Mouse (Mus musculus) testis, postnatal 10 days (tissue): Measurements from ENCODE around the gene Pros1.

Experiments
- DNase-seq: peaks from one replicate; pipeline ENCODE4 v3.0.0; 2021; ENCODE audit warnings: low spot score

The Pros1 gene

DNA sequence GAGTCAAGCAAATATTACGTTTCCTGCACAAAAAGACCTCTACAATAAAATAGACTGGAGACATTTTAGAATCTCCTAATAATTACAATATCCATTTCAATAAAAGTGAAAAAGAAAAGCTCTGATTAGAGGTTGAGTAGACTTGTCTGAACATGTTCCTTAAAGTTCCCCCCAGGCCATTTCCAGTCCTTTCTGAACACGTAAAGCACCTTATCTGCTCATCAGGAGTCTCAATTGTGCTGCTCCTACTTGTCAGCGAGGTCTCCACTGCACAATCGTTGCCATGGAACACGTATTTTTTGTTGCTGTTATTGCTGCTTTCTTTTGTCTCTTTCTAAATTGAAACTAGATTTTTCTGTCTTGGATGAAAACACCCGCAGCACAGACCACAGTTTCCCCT is 7.3 kb downstream of the Pros1 start:
- DNase-seq = no peak

DNA sequence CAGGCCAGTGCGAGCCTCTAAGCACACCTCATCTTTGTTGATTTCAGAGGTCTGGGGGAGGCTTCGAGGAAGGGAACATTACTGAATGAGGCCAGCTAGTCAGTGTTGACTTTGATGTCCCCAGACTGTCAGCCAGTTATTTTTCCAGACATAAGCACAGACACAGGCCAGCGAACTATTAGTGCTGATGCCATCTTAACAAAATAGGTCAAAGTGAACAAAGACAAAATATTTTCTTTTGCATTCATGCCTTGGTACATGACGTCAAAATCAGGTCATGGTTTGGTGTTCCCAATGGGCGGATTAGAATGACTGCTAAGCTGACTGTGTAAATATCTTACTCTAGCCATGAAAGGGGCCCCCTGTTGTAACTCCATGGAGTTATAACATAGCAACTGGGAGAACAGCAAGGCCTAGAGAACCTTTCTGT is 18.6 kb downstream of the Pros1 start:
- DNase-seq = no peak

DNA sequence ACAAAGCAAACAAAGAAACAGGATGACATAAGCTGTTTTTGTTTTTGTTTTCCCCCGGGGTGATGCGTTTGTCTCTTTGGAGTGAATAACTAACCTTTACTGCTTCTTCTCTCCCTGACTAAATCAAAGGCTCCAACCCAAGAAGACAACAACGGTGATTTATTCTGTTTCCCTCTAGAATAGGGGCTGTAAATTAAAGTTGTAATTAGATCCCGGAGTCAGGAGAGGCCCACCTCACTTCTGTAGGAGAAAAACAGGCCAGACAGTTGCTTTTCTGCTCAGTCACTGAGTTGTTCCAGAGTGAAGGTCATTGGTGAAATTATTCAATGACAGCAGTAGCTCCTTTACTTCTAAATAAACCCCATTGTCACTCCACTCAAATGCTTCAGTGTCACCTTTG is 19.1 kb downstream of the Pros1 start:
- DNase-seq = no peak

DNA sequence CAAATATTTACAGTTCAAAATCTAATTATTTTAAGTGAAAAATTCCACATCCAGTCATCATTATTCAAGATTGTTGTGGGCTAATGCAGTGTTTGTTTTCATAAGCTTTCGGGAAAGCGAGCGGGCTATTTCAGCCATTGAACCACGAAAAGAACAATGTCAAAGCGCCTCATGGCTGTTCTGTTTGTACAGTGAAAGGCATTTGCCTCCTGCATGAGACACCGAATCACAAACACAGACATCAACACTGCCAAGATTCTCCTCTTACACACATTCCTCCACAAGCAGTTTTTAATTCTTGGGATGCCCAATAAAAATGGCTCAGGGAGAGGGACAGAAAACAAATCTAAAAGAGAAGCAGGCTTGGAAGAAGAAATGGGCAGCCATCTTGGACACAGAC is 20.0 kb downstream of the Pros1 start:
- DNase-seq = no peak

DNA sequence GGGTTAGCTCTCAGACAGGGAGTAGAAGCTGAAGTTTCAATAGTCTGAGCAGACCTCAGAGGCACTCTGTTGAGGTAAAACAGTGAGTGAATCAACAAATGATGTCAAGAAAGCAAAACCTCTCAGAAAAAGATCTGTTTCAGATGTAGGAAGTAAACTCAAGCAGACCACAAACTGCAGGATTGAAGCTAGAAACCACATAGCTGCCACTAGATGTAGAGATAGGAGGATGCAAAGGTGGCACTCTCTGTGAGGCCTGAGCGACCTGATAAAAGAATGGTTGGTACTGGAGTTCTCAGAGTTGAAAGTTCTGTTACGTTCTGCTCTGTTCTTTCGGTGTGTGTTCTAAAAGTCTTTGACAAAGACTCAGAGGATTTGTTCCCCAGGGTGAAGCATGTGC is 41.7 kb downstream of the Pros1 start:
- DNase-seq = no peak

DNA sequence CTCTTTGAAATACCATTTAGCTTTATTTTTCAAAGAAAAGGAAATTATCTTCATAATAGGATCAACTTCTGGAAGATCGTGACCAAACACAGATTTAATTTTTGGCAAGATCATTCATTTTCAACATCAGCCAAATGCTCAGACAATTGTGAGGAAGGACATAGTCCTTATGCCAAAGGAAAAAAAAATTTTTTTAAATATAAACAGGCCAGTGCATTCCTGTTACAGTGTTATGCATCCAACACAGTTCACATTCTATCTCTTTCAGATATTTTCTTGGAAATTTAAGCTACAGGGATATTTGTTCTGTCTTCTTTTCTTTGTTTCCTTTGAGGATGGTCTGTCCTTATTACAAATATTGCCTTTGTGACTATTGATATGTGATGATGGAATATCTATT is 57.3 kb downstream of the Pros1 start:
- DNase-seq = no peak

DNA sequence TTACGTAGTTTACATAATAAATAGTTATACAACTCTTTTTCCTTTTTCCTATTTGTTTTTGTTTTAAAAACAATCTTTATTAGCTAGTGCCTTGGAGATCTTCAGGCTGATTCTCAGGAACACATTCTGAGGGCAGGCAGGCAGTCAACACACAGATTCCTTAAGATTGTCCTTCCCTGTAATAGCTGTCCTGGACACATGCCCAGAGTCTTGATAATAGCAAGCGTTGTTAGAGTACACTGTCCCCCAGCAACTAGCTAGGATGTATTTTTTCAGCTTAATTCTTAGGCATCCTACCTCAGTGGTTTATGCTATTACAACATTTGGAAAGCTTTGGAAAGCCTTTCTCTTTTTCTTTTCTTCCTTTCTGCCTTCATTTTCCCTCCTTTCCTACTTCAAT is 58.1 kb downstream of the Pros1 start:
- DNase-seq = no peak

DNA sequence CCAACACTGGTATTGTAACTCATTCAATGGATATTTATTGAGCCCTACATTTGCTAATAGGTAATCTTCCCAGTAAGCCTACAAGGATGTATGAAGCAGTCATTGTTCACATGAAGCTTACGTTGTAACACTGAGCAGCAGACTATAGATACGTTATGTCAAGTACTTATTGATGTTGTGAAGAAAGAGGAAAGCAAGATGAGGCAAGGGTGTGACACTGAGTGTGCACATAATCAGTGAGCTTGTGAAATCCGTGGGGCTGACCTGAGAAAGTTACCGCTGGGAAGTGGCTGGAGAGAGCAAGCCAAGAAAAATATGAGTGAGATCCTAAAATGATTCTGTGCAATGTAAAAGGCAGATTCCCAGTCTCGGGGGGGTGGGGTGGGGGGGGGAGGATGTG is 61.4 kb downstream of the Pros1 start:
- no peak for DNase-seq

DNA sequence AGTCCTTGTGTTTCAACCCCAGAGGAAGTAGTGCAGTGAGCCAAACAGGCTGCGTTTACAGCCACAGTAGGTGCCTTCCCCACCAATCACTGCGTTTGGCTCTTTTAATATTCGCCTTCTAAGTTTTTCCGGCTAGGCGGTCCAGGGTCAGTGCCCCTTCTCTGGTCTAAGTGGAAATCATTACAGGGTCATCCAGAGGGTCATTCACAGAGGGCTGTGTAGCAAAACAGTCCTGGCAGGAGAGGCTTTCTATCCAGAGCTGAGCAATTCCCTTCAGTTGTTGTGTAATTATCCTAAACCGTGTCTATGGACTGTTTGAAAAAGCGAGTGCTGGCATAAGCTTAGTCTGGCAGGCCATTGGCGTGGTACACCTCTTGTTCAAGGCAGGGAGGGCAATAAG is 68.1 kb downstream of the Pros1 start:
- no peak for DNase-seq

DNA sequence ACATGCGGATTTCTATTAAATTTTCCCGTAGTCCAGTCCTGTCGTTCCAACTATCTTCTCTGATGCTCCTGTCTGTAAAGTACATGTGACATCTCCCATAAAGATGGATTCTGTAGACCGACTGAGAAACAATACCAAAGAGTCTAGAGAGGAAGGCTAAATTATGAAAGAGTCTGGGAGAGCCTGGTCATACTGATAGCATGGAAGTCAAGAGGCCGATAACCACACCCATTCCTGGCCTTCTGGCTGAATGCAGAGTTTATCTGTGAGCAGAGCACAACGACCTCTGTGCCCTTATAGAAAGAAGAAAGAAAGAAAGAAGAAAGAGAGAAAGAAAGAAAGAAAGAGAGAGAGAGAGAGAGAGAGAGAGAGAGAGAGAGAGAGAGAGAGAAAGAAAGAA is 77.2 kb downstream of the Pros1 start:
- DNase-seq = no peak

DNA sequence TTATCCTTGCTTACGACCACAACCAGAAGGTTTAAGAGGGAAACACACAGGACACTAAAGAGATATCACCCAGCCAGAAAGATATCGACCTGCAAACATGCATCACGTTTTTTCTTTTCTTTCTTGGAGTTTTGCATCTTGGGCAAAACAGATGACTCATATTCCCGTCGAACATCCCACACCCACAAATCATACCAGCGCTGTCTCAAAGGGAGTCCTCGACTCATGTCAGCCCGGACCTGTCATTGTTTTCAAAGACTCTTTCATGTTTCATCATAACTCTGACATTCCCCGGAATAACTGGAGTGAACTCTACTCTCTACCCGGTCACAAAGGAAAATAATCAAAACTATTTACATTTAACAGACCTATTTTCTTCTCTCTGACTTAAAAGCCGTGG is 82.2 kb downstream of the Pros1 start:
- DNase-seq = no peak

DNA sequence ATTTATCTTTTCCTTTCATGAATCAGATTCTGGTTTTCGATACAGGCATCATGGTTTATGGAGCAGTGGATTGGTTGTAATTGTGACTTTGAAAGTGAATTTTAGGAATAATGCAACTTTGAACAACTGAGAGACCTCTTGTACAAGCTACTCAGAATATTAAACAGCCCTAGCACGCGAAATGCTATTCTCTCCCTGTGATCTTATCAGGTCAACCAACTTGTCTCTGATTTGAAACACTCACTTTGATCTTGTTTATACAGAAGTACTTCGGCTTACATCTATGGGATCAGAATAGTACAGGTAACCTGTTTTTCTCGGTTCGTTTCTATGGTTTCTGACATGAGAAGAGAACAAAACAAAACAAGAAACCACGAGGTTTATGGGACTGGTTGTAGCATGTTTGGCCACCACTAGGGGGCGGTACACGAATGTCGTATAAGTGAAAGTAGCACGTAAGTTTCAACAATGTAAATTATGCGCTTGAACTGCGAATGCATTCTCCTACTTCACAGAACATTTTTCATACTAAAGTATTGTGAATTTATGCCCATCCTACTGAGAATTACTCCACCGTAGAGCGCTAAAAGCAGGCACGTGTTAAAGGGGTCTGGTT is 86.4 kb downstream of the Pros1 start:
- DNase-seq = peak; percentile 86

DNA sequence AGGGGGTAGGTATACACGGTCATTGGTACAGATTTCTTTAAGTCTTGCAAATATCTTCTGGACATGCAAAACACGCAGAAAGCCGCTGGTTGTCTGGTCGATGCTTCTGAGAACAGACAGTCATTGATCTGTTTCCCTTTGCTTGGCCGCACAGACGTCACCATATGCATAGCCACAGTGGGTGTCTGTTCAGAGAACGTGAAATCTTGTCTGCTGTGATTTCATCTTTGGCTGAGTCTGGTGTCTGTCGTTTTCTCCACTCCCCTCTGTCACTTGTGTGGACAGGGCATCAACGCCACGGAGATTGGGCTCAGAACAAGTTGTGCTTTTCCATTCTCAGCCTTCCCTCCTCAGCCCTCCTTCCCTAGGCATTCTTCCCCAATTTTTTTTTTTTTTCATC is 87.7 kb downstream of the Pros1 start:
- DNase-seq = no peak

DNA sequence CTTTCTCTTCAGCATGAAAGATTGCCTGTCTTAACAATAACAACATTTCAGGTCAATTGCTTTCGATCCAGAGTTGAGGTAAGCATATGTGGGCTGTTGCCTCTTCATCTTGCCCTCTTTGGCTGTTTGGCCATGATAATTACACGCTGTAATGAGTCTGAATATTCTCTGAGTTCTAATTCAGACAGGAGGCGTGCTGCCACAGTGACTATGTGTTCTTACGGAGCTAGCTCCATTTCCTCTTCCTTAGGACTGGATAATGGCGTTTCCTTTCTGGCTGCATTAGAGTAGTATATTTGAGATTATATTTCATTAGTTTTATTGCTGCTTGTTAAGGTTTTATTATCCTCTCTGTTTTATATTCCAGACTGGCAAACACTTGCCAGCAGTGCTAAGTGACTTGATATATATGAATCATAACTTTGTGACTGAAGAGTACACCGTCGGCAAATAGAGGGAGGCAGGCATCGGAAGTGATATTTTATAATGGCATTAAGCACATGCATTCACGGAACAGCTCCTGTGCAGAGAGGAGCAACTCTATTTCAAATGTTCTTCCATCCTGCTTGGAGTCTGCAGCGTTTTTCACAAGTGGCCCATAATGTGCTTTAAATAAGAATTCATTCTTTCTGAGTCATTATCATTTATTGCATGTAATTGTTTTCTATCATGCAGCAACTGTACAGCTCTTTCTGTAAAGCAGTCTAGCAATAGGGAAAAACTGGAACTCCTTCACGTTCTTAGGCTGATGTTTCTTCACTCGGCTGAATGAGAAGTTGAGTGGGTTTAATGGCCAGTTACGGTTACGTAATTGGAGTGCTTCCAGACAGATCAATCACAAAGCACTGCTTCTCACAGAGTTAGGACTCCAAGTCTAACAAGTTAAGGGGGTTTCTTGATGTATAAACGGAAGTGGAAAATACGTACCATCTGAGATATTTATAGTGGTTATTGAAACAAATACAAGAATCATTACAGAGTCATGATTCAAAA is 88.6 kb downstream of the Pros1 start:
- no peak for DNase-seq

DNA sequence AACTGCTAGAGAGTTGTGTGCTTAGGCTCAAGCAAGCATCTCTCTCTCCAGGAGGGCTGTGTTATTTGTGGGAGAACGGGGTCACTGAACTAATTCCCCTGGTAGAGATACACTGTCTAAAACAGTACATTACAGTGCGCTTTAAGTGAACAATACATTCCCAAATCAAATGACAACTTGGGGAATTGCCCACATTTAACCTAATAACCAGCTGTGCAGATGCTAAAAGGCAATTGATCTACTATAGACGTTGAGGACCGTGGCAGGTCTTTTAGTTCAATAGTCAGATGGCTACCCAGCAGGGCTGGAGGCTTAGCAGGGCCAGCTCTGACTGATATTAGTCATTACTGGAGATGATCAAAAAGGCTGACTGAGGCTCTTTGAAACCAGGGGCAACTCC is 104.4 kb downstream of the Pros1 start:
- DNase-seq = no peak

DNA sequence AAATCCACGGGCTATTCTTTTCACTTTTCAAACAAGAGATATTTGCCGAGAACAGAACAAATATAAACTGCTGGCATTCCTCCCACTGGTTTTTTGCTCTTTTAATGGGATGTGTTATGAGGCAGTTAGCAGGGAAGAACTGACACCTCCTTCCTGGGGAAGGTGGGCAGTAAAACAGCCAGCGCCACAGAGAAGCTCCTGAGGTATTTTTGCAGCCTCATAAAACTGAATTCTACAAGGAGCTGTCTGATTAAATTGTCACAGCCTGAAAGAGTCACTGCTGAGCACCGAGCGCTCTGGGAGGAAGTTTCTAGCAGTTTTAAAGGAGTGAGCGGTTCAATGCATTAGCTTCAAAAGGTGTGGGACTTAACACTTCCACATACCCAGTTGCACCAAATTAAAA is 110.3 kb downstream of the Pros1 start:
- no peak for DNase-seq

DNA sequence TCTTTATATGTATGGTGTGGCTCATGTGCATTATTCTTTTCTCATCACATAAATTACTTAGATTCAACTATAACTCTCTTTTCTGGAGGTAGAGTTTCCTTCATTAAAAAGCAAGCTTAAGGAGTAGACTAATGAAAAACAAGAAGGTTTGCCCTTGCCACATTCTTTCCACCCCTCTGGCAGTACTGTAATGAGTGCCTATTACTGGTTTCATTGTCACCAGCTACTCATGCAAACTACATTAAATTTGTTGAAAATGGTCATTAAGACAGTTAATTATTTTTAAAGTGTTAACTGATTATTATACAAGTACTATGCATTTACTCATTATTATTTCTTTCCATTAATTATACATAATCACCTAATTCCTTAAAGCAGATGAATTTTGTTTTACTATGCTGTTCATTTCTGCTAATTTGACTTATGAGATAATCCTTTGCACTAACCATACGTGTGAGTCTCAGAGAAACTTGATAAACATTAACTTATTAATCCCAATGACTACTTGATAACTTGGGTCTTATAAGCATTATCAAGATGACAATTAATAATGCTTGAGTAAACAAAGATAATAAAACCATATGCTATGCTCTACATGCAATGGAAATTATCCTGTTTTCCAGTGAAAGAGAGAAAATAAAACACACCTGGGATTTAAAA is 117.7 kb downstream of the Pros1 start:
- no peak for DNase-seq

DNA sequence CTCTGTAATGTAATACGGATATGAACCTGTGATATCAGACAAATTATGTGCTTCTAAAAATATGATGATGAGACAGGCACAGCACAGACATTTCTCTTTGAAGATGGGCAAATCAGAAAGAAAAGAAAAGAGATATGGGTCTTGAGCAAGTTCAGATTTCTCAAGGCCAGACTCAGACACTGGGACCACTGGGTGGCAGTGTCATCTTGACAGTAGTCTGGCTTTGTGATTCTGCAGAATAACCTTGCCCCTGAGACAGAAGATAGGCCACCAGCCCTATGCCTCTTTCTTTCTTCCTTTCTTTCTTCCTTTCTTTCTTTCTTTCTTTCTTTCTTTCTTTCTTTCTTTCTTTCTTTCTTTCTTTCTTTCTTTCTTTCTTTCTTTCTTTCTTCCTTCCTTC is 120.8 kb downstream of the Pros1 start:
- no peak for DNase-seq
